Mouse (Mus musculus): Measurements from ENCODE around the gene Atp12a.

- TF ChIP-seq CTCF (IDR thresholded peaks at IDR 0.05; ENCODE audit: control insufficient read depth, insufficient read depth, insufficient replicate concordance, low read depth, low read length), result no peak
- no peak for TF ChIP-seq POLR2A (IDR thresholded peaks at IDR 0.05; ENCODE audit: control insufficient read depth, low read depth, low read length)
These were observed 8.7 kb upstream of the Atp12a start for GRCm38 (mm10) chr14:56356196-56356595.

All from testis, adult 2 months (tissue).